Mouse (Mus musculus) megakaryocyte, embryonic 14.5 days (primary cell): ENCODE measurements around the gene Eml1. TPM values are rescaled to one million over a fixed set of nuclear protein-coding genes. Genes with fewer than 3 reads are reported as not detected.

Source experiments
- H3K27me3 ChIP-seq: replicated peaks from 2 replicates; pipeline ENCODE3; 2012; ENCODE audit warnings: inconsistent platforms
- H3K36me3 ChIP-seq: replicated peaks from 2 replicates; pipeline ENCODE3; 2012; ENCODE audit warnings: low read length, inconsistent platforms, mixed read lengths
- H3K4me1 ChIP-seq: 2 replicates; pipeline ENCODE4 v1.6.1; 2012; ENCODE audit warnings: inconsistent platforms
- H3K4me3 ChIP-seq: replicated peaks from 2 replicates; pipeline ENCODE3; 2012; ENCODE audit warnings: moderate library complexity, mild to moderate bottlenecking, inconsistent platforms
- H3K9me3 ChIP-seq: 2 replicates; pipeline ENCODE4 v1.6.1; 2012; ENCODE audit warnings: inconsistent platforms
- FLI1 ChIP-seq: IDR thresholded peaks from 2 replicates; pipeline ENCODE4 v1.6.1; 2012; ENCODE audit warnings: low read length, inconsistent platforms, mixed read lengths
- GATA1 ChIP-seq: IDR thresholded peaks from 3 replicates; pipeline ENCODE4 v1.6.1; 2012; ENCODE audit warnings: mixed read lengths, low read length, inconsistent platforms, borderline replicate concordance
- polyA plus RNA-seq: library from polyadenylated mRNA; stranded (reverse); fragments of >175 nt; gene quantifications from 2 replicates; pipeline ENCODE4 v1.2.3, GENCODE M21; 2012; ENCODE audit warnings: low replicate concordance; ENCODE audit not compliant: insufficient read depth

Eml1 gene
- polyA plus RNA-seq, 1 experiment: not detected

DNA sequence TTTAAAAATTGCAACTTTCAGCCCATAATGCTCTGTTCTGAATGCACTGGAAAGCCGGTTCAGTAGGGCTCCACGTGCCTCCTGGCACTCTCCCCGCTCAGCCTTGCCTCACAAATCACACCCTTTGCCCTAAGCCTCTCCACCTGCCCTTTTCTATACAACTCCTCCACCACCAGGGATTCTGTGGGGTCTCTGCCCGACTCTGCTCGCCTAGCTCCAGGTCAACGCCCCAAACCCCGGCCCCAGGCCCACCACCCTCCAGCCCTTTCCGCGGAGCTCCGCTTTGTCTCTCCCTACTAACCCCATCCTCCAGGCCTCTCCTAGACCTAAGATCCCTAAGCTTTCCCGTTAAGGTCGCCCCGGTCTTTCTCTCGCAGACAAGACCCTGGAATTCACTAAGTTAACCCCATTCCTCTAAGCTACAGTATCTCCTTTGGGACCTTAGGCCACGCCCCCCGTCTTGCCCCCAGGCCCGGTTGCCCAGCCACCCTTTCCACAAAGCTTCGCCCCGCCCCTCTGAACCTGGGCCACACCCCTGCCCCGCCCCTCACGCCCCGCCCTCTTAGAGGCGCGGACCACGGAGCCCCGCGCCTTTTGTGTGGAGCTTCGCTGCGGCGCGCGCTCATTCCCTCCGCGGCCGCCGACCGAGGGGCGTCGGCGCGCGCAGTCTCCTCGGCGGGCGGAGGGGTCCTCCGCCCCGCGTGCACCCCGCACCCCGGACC, 183.5 kb downstream of the Eml1 start, which contains the start of gene Evl:
TSS of gene Evl (plus strand) at position 601 of the 722 bp plus-strand sequence.
- Histone ChIP-seq H3K4me1 (peaks cover 13% of the 10 kb centered on the region), H3K27me3 (peaks cover 73% of the 10 kb centered on the region), H3K4me3 (peak within 1 kb of the TSS; percentile 90), H3K9me3 (no peaks in the 10 kb centered on the region), H3K36me3 (no peaks in the 10 kb centered on the region)
- TF ChIP-seq FLI1 (no peak), GATA1 (no peak)

DNA sequence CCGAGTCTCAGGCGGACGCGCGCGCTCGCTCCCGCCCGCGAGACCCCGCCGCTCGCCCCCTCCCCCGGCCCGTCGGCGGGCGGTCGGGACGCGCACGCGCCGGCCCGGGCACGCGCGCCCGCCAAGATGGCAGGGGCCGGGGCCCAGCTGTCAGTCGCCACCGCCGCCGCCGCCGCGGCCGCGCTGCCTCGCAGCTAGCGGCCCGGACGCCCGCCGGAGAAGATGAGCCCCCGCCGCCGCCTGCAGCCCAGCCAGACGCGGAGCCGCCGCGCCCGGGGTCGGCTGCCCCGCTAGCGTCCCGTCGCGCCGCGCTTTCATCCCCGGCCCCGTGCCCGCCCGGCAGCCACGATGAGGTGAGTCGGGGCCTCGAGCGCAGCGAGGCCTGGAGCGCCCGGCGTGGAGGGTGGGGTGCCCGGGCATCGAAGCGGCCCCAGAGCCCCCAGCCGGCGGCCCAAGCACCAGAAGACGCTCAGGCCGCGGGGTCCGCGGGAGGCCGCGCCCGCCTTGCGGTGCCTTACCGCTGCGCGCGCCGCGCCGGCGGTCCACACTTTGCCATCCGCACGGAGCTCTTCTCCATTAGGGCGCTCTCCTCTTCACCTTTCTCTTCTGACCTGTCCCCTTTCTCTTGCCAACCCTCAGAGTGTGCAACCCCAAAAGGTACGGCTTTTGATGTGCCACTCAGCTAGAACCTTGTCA, 184.3 kb downstream of the Eml1 start:
- no peak for TF ChIP-seq GATA1
- no peak for TF ChIP-seq FLI1
- peaks cover 75% of the 10 kb centered on the region for H3K27me3 ChIP-seq
- H3K36me3 ChIP-seq: no peaks in the 10 kb centered on the region
- H3K4me3 ChIP-seq: peak overlapping the region; percentile 90
- H3K9me3 ChIP-seq: no peaks in the 10 kb centered on the region
- peaks cover 13% of the 10 kb centered on the region for H3K4me1 ChIP-seq

DNA sequence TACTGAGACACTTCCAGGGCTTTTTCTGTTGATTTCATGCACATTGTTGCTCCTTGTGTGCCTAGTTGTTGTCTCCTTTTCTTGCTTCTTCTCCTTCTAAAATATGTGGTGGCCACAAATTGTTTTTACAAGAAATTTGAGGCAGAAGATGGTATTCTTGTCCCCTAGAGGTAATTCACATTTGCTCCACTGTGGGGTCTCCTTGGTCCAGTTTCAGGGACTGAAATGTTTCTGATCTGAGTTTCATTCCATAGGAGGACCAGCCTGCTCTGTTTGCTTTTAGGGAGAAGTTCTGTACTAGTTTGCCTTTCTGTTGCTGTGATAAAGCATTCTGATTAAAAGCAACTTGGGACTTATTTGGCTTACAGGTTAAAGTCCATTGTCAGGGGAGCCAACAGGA, 187.4 kb downstream of the Eml1 start:
- Histone ChIP-seq H3K4me3 (no peak overlapping the region), H3K4me1 (peaks cover 13% of the 10 kb centered on the region), H3K36me3 (no peaks in the 10 kb centered on the region), H3K9me3 (no peaks in the 10 kb centered on the region), H3K27me3 (peaks cover 66% of the 10 kb centered on the region)
- no peak for TF ChIP-seq GATA1
- TF ChIP-seq FLI1: no peak

DNA sequence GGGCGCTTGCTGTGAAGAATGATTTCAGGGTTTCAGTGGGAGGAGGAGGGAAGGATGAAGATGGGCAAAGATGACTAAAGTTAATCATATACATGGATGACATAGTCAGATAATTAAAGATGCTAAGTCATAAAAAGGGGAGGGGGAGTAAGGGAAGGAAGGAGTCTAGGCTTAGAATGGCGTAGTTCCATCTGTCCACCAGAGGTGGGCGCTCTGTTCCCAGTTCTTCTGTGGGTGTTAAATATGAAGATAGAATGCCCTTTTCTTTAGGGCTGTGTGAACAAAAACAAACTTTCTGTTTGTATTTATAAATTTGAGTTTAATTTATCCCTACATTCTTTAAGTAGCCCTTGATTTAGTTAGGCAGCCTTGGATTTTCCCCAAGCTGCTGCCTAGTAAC, 192.5 kb downstream of the Eml1 start:
- TF ChIP-seq GATA1: no peak
- no peak for TF ChIP-seq FLI1
- H3K4me1 ChIP-seq: no peaks in the 10 kb centered on the region; the same call in 1 of the 2 replicates
- H3K4me3 ChIP-seq: no peak overlapping the region
- H3K9me3 ChIP-seq: no peaks in the 10 kb centered on the region
- H3K36me3 ChIP-seq: no peaks in the 10 kb centered on the region
- peaks cover 23% of the 10 kb centered on the region for H3K27me3 ChIP-seq

DNA sequence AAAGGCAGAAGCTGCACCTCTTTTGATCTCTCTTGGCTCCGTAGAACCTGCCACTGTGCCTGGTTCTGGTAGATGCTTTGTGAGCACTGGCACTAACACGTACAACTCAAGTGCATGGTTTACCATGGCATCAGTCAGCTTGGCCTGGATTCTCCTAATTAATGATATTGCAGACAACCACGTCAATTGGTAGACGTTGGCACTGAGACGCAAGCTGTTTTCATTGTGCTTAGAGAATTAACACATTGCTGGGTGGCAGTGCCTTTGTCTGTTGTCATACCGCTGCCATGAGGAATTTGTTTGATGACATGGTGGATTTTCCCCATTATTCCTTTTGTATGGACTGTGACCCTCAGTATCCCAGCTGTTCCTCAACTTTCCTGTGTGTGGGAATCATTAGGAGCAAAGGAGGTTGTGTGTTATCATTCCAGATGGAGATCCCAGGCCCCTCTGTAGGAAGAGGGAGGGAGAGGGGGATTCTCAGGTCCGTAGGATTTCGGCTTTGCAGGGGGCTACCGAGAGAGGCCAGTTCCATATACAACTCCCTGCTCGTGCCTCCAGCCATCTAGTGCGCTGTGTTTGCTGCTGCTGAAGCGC, 194.3 kb downstream of the Eml1 start:
- Histone ChIP-seq H3K4me1 (no peaks in the 10 kb centered on the region; the same call in 1 of the 2 replicates), H3K4me3 (no peak overlapping the region), H3K9me3 (no peaks in the 10 kb centered on the region), H3K27me3 (peaks cover 13% of the 10 kb centered on the region), H3K36me3 (no peaks in the 10 kb centered on the region)
- no peak for TF ChIP-seq FLI1

DNA sequence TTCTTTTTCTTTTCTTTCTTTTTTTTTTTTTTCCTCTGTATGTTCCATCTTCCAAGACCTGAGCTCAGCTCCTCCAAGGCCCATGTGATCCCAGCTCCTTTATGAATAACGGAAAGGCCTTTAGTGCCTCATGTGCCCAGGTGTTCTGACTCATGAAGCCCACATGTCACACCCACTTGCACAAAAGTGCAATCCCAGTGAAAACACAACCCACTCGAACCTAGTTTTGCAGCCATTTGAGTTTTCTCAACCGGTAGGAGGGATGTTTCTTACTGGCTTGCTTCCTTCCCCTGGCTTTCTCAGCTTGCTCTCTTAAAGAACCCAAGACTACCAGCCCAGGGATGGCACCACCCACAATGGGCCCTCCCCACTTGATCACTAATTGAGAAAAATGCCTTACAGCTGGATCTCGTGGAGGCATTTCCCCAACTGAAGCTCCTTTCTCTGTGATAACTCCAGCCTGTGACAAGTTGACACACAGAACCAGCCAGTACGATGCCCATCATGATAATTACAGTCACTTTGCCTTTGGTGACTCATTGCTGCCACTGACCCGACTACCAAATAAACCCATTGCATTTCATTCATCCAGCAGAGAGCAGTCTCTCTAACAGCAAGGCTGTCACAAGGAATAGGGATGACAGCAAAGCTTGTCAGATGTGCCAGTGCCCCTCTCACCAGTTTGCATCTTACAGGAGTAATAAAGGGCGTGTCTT, 208.6 kb downstream of the Eml1 start:
- Histone ChIP-seq H3K4me3 (no peak overlapping the region), H3K27me3 (peaks cover 2% of the 10 kb centered on the region), H3K36me3 (no peaks in the 10 kb centered on the region), H3K9me3 (peaks cover 6% of the 10 kb centered on the region), H3K4me1 (no peaks in the 10 kb centered on the region)
- TF ChIP-seq FLI1 (no peak), GATA1 (no peak)

DNA sequence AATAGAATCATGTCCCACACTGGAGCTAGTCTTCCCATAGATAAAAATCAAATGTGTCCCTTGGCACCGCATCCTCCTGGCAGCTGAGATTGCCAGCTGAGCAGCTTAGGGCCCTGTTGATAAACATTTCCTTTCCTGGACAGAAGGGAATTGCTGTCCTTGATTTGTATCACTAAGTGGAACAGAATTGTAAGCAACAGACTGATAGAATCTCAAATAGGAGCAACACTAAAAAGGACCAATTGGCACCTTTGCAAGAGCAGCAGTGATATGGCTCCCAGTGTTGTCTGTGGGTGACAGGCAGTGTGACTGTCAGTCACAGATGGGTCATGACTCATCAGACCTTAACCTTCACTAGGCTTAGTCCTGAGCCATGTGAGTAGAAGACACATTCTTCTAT, 213.0 kb downstream of the Eml1 start:
- H3K9me3 ChIP-seq: peaks cover under 1% of the 10 kb centered on the region; the same call in 1 of the 2 replicates
- H3K4me3 ChIP-seq: no peak overlapping the region
- no peaks in the 10 kb centered on the region for H3K4me1 ChIP-seq
- H3K27me3 ChIP-seq: peaks cover 2% of the 10 kb centered on the region
- no peak for TF ChIP-seq GATA1
- no peak for TF ChIP-seq FLI1
- no peaks in the 10 kb centered on the region for H3K36me3 ChIP-seq

Other genes starting within 250 kb of the Eml1 start
- 1.8 and 9.7 TPM in 2 replicates for gene Setd3, start 191.6 kb upstream of the Eml1 start, polyA plus RNA-seq
- gene Ccnk, start 191.4 kb upstream of the Eml1 start, polyA plus RNA-seq: 98.5 and 113 TPM in 2 replicates
- 1.5 and 13.9 TPM in 2 replicates for gene Ccdc85c, start 95.5 kb upstream of the Eml1 start, polyA plus RNA-seq
- not detected in 2 replicates for gene Hhipl1, start 64.7 kb upstream of the Eml1 start, polyA plus RNA-seq
- gene Cyp46a1, start 36.6 kb upstream of the Eml1 start, polyA plus RNA-seq: 0.34 TPM in 1 of 2 replicates, not detected in the other
- 10.7 and 77.2 TPM in 2 replicates for gene Evl, start 183.8 kb downstream of the Eml1 start, polyA plus RNA-seq